In the genomic region with DNA sequence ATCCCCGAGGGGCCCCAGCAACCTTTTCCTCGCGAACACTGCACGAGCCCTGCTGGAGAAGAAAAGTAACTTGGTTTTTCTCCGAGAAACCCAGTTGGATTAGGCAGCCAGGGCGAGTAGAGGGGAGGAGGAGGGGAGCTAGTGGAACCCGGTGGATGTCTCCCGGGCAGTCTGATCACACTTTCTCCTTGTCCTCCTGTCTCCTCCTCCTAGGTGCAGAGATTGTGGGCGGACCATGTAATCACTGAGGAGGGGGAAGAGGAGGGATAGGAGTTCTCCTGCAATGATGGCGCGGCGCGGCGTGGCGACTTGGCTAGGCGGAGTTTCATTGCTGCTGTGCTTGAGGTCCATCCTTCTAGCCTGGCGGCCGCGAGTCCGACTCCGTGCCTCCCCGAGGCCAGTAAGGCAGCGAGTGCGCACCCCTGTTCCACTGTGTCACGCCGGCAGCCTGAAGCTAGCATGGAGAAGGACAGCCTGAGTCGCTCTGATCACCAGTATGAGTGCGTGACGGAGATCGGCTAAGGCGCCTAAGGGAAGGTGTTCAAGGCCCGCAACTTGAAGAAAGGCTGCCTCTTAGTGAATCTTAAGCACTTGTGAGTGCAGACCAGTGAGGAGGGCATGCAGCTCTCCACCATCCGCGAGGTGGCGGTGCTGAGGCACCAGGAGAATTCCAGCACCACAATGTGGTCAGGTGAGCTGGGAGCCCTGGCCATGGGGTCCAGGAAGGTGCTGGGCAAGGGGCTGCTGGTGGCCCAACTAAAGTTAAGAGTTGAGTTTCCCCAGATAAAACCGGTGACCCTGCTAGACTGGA, we compare ENCODE assay signal across 11 mouse cellular contexts. TPM values are rescaled to one million over a fixed set of nuclear protein-coding genes. Genes with fewer than 3 reads are reported as not detected.
A peak's percentile ranks its signal among the peaks of the same experiment; 100 is the strongest.
DNase-seq lines count a peak whose midpoint lies in the region; ATAC-seq lines count a peak whose summit lies in the region.
"Not testable (repeated sequence)": the region's sequence is repeated elsewhere in the genome, so short reads cannot be mapped to it uniquely, and the experiment has no call there.
"Had no signal": no experiment of that assay in that cellular context is flagged by ENCODE, and none has a peak within 500 bp of the region (broad histone marks: within the 10 kb centered on the region; RNA-seq: fewer than 3 reads in every experiment).

No protein-coding gene starts in this region.

- WGBS in embryonic facial prominence, embryonic 14.5 days: 2% methylated on average over 12 of the region's 36 CpGs
- WGBS in intestine, embryonic 15.5 days: under 1% methylated on average over 25 of the region's 36 CpGs
- WGBS in liver, embryonic 12.5 days (ENCODE audit: insufficient replicate concordance): under 1% methylated on average over 29 of the region's 36 CpGs

- H3K4me3 ChIP-seq in embryonic facial prominence, embryonic 14.5 days (ENCODE audit: low read depth, low read length): peak overlapping the region; percentile 25; the same call in 1 of the 2 replicates
- H3K4me3 ChIP-seq in intestine, embryonic 15.5 days (replicated peaks): peak overlapping the region; percentile 24; the same call in 1 of the 2 replicates
- H3K4me3 ChIP-seq in liver, embryonic 12.5 days: not testable (repeated sequence)

- H3K4me1 ChIP-seq in embryonic facial prominence, embryonic 14.5 days (ENCODE audit: control insufficient read depth, insufficient read depth, low read length); intestine, embryonic 15.5 days (replicated peaks); liver, embryonic 12.5 days: not testable (repeated sequence)

- H3K9ac ChIP-seq in embryonic facial prominence, embryonic 14.5 days (ENCODE audit: low read depth, low read length); intestine, embryonic 15.5 days; liver, embryonic 12.5 days: not testable (repeated sequence)

- peak; percentile 64 for DNase-seq in adrenal gland, postnatal 10 days
- peak; percentile 2 for DNase-seq in embryonic facial prominence, embryonic 14.5 days (ENCODE audit: low spot score)
- peak; percentile 27 to 45 for DNase-seq in gastrocnemius, postnatal 4 days (ENCODE audit: low spot score in 2 of 2)
- peak; percentile 13 for DNase-seq in layer of hippocampus, adult 9-11 months
- peak; percentile 27 for DNase-seq in neural tube, embryonic 10.5 days (ENCODE audit: extremely low spot score, low spot score)
- peak; percentile 78 for DNase-seq in testis, postnatal 10 days (ENCODE audit: low spot score)

- not testable (repeated sequence) for H3K36me3 ChIP-seq in embryonic facial prominence, embryonic 14.5 days (ENCODE audit: control insufficient read depth, insufficient read depth, low read length); intestine, embryonic 15.5 days; liver, embryonic 12.5 days

- not testable (repeated sequence) for H3K9me3 ChIP-seq in embryonic facial prominence, embryonic 14.5 days (ENCODE audit: control insufficient read depth, low read length); intestine, embryonic 15.5 days; liver, embryonic 12.5 days (replicated peaks)

- peak; percentile 86 for ATAC-seq in embryonic facial prominence, embryonic 14.5 days (ENCODE audit: low read depth)
- peak; percentile 83 for ATAC-seq in intestine, embryonic 15.5 days
- not testable (repeated sequence) for ATAC-seq in liver, embryonic 12.5 days

- H3K27me3 ChIP-seq in embryonic facial prominence, embryonic 14.5 days (replicated peaks; ENCODE audit: control insufficient read depth, insufficient read depth, low read length); intestine, embryonic 15.5 days (replicated peaks); liver, embryonic 12.5 days (replicated peaks): not testable (repeated sequence)

- H3K4me2 ChIP-seq in embryonic facial prominence, embryonic 14.5 days (ENCODE audit: low read depth, low read length): peak overlapping the region; percentile 50
- peak overlapping the region; percentile 59 for H3K4me2 ChIP-seq in intestine, embryonic 15.5 days (replicated peaks)
- peak overlapping the region; percentile 37 for H3K4me2 ChIP-seq in liver, embryonic 12.5 days

- H3K27ac ChIP-seq in embryonic facial prominence, embryonic 14.5 days (replicated peaks; ENCODE audit: low read depth, low read length); intestine, embryonic 15.5 days; liver, embryonic 12.5 days: not testable (repeated sequence)

RNA-seq across cellular contexts. Expression of a gene that starts 13.6 kb away (rescaled TPM):
- under 1 TPM in 1 of 2 experiments, not detected in 1; 0.30 TPM for total RNA-seq in adrenal gland, postnatal 10 days (2021)
- 0.13 TPM in 1 of 2 replicates, not detected in the other for polyA plus RNA-seq in embryonic facial prominence, embryonic 14.5 days (2014; fragmentation: Nextera tagmentation; extraction: Ambion mirVana)
- total RNA-seq in gastrocnemius, postnatal 4 days (2021): not detected
- polyA plus RNA-seq in intestine, embryonic 15.5 days (2015; fragmentation: Nextera tagmentation; extraction: Ambion mirVana): 0.08 TPM in 1 of 2 replicates, not detected in the other
- polyA plus RNA-seq in liver, embryonic 12.5 days (2016; fragmentation: Nextera tagmentation; extraction: Ambion mirVana): not detected in 2 replicates
- total RNA-seq: heart, postnatal 25 days; MEL had no signal
- polyA plus RNA-seq: myocyte had no signal

Comparison
In these comparisons a context has a peak if more than half of its experiments do, and no peak if none do; other contexts are left out.
1. DNase-seq: peak in every context shown above with its lines; median percentile 78 in testis, postnatal 10 days; 64 in adrenal gland, postnatal 10 days; 36 in gastrocnemius, postnatal 4 days; 27 in neural tube, embryonic 10.5 days; 13 in layer of hippocampus, adult 9-11 months; 2 in embryonic facial prominence, embryonic 14.5 days.